Mouse (Mus musculus) liver, postnatal 0 days (tissue): ENCODE measurements around the gene Clps.
A peak's percentile ranks its signal among the peaks of the same experiment; 100 is the strongest.

Source experiments
- CTCF ChIP-seq: sonication (generic); IDR thresholded peaks from 2 replicates; pipeline ENCODE4 v1.5.1; 2016; ENCODE audit warnings: antibody characterized with exemption, low read depth
- EP300 ChIP-seq: IDR thresholded peaks from 2 replicates; pipeline ENCODE4 v1.6.1; 2016; ENCODE audit warnings: antibody characterized with exemption, low read depth, mild to moderate bottlenecking

DNA sequence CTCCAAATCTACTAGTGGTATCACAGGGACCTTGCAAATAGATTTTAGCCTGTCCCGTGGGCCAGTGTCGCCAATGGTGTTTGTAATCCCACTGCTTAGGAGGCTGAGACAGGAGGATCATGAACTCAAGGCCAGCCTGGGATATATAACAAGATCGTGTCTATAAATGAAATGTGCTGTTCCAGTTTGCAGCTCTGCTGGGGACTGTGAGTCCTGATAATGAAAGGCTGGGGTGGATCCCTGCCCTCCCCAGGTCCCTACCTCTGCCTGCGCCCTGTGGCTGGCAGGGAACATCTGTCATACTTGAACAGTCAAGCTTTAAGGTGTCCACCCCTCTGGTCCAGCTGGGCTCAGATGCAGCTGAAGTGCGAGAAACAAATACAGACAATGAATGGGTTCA, 46.0 kb downstream of the Clps start:
- no peak for TF ChIP-seq CTCF
- TF ChIP-seq EP300 = 0 out of 2 replicates have a peak, but pooled peaks have one; percentile 27
